Mouse (Mus musculus): ENCODE data around the gene Lbx2.
A peak's percentile ranks its signal among the peaks of the same experiment; 100 is the strongest.

Gene Lbx2

DNA sequence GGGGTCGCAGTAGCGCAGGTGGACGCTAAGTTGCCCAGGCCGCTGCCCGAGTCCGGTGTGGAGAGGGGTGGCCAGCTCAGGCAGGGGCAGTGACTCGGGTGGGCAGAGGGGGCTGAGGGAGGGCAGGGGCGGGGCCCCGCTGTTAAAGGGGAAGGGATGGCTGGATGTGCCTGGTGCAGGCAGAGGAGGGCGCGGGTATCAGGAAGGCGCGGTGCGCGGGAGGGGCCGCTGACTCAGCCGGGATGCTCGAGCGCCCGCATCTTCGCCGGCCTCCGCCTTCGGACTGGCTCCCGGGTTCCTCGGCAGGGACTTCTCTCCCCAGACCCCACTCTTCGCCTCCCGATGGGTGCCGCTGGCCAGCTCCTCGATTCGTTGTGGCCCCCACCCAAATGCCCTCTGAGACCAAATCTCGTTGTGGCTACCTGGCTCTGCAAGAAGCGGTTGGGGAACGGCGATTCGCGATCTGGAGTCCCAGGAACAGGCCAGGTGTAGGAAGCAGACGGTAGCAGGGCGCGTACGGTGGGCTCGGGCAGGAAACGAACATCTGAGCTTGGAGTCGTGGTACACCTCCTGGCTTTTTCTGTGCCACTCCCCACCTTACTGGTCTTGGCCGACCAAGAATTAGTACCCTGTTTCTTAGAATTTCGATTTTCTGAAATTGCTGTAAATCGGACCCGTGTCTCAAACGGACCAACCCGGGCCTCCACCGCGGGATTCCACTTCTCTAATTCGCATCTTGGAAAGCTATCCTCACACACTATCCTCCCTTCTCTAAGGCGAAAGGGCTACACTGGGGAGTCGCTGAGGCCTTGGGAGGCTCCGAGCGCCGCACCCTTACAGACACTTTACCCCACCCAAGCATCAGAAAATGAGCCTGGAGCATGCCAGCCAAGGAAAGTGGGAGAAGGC, 15.6 kb upstream of the Lbx2 start:
- peak; percentile 56 to 82 for DNase-seq (ENCODE audit: inconsistent age in 2 of 2, low spot score in 1 of 2)

GRCm38 (mm10) chr6:83071220-83071619, 14.9 kb upstream of the Lbx2 start:
- peak; percentile 61 to 70 for DNase-seq (ENCODE audit: inconsistent age in 2 of 2, low spot score in 1 of 2)

- DNase-seq (ENCODE audit: inconsistent age in 2 of 2, low spot score in 1 of 2), result peak in 1 of 2 experiments; percentile 65
Measured at GRCm38 (mm10) chr6:83074979-83075378, 11.2 kb upstream of the Lbx2 start.

DNA sequence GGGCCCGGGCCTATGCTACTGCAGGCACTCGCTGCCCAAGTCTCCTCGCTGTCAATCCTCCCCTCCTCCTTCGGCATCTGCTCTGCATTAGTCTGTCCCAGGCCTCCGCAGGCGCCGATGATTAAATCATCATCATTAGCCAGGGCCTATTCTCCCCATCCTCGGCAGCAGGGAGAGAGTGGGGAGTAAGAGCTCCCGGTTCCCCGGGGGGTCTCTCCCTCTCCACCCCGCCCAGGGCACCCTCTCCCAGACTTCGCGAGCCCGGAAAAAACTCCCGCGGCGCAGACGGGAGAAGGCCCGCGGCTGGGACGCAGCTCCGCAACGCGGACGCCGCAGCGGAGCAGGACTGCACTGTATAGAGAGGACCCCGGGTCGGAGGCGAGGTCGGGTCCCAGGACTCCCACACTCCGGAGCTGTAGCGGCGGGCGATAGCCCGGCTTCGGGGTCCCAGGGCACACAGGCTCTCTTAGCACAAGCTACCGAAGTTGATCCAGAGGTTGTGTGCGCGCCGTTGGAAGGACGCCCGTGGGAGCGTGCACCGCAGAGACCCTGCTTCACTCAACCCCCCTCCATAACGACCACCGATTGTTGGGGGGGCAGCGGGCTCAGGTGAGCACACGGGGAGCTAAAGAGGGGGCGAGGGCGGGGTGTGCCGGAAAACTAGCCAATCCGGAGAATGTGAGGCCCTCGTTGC, 8.4 kb upstream of the Lbx2 start, which contains the start of gene Pcgf1:
TSS of gene Pcgf1 (plus strand) at position 240 of the 694 bp plus-strand sequence.
- DNase-seq (ENCODE audit: inconsistent age in 2 of 2, low spot score in 1 of 2), result no peak

- peak; percentile 99 to 100 for DNase-seq (ENCODE audit: inconsistent age in 2 of 2, low spot score in 1 of 2)
Measured at GRCm38 (mm10) chr6:83078324-83078858, 7.8 kb upstream of the Lbx2 start.

- DNase-seq (ENCODE audit: inconsistent age in 2 of 2, low spot score in 1 of 2), result peak in 1 of 2 experiments; percentile 31
Measured at GRCm38 (mm10) chr6:83080210-83080609, 6.0 kb upstream of the Lbx2 start.

DNA sequence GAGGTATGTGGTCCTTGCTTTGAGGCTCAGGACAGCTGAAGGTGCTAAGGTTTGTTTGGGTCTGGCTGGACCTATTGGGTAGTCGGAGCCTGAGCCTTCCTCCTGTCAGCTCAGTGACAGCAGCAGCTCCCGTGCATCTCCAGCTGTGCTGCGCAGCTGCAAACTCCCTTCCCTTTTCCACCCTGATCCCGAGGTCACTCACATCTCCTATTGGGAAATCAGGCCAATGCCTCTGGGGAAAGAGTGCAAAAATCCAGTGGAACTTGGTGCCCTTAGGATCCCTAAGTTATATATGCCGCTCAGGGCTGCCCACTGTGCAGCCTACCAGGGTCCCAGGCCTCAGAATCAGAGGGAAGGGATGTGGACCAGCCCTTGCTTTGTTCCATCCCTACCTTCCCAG, 2.7 kb upstream of the Lbx2 start:
- DNase-seq (ENCODE audit: inconsistent age in 2 of 2, low spot score in 1 of 2), result peak in 1 of 2 experiments; percentile 38

GRCm38 (mm10) chr6:83084477-83084876, 1.7 kb upstream of the Lbx2 start:
- peak in 1 of 2 experiments; percentile 32 for DNase-seq (ENCODE audit: inconsistent age in 2 of 2, low spot score in 1 of 2)

GRCm38 (mm10) chr6:83087205-83087925, 1.2 kb downstream of the Lbx2 start:
- peak; percentile 78 to 91 for DNase-seq (ENCODE audit: inconsistent age in 2 of 2, low spot score in 1 of 2)

DNA sequence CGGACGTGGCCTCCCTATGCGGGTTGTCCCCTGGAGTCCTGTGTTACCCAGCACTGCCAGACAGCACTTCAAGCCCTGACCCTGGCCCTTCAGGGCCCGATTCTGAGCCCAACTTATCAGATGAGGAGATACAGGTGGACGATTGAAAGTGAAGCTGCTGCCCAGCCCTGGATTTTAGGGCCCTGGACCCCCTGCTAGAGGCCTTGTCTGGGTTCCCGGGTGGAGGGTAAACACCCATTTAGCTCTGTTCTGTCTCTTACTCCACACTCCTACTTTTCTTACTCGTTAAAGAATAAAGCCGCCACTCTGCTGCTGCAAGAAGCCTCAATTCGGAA, 1.7 kb downstream of the Lbx2 start:
- no peak for DNase-seq (ENCODE audit: inconsistent age in 2 of 2, low spot score in 1 of 2)

DNA sequence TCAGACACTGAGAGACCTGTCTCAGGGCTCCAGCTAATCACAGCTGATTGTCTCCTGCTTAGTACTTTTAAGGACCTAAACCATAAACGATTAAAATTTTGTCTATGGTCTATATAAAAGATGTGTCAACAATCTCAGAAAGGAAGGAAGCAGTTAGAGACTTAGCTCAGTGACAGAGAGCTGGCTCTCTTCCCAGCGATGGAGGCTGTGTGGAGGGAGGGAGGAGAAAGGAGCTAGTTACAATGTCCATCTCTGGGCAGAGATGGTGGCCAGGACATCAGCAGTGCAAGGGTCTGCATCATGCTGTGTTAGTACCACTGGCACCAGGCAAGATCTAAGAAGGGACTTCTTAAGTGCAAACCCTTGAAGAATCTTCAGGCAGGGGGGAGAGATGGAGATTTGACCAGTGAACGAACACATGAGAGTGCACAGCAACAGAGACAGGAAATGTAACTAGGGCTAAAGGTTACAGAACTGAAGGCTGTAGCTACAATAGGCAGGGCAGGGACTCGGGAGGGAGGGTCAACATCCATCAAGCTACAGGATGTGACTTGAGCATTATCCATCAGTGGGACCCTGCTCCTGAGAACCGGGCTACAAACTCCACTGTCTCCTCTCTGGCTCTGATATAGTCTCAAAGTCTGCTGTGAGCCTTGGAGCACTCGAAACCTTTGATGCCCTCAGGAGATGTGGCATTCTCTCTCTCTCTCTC, 6.4 kb downstream of the Lbx2 start:
- peak in 1 of 2 experiments; percentile 64 for DNase-seq (ENCODE audit: inconsistent age in 2 of 2, low spot score in 1 of 2)

GRCm38 (mm10) chr6:83095968-83096367, 9.8 kb downstream of the Lbx2 start:
- peak in 1 of 2 experiments; percentile 45 for DNase-seq (ENCODE audit: inconsistent age in 2 of 2, low spot score in 1 of 2)

- DNase-seq (ENCODE audit: inconsistent age in 2 of 2, low spot score in 1 of 2), result peak; percentile 75 to 95
Measured at GRCm38 (mm10) chr6:83098411-83098810, 12.2 kb downstream of the Lbx2 start.

GRCm38 (mm10) chr6:83101316-83101687, 15.1 kb downstream of the Lbx2 start, which contains the start of the genes Ccdc142 and Gm42688:
Gene Ccdc142 (plus strand): TSS chr6:83101601.
Gene Gm42688 (plus strand): TSS chr6:83101617.
- peak; percentile 94 to 97 for DNase-seq (ENCODE audit: inconsistent age in 2 of 2, low spot score in 1 of 2)

GRCm38 (mm10) chr6:83101688-83102556, 15.8 kb downstream of the Lbx2 start:
- peak; percentile 84 to 92 for DNase-seq (ENCODE audit: inconsistent age in 2 of 2, low spot score in 1 of 2)

DNA sequence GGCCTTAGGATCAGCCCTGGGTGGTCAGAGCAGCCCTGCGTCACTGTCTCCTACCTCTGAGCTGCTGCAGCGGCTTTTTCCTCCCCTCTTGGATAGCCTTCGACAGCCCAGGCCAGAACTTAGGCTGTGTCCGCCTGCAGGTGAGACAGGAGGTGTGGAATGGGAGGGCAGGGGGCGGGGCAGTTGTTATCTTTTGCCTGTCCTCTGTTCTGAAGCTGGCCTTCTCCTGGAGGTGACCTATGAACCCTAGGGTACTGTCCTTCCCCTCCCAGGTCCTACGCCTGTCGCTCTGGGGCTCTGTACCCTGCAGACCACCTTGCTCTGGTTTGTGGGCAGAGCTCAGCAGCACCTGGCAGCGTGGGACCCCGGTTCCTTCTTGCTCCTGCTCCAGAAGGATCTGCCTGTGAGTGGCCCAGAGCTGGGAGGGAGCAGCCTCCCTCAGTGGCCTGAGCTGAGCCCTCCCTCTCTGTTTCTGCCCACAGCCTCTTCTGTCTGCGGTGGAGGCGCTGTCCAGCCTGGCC, 17.0 kb downstream of the Lbx2 start:
- DNase-seq (ENCODE audit: inconsistent age in 2 of 2, low spot score in 1 of 2), result no peak

DNA sequence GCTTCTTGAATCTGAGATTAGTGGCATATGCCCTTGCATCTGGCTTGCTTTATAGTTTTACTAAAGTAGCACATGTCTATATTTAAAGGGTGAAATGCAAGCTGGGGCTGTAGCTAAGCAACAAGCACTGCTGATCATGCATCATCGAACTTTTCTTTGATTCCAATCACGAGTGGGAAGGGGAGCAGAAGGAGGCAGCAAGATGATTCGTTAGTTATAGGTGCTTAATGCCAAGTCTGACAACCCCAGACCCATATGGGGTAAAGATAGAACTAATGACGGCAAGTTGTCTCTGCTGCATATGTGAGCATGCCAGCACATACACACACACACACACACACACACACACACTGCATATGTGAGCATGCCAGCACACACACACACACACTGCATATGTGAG, 18.0 kb downstream of the Lbx2 start:
- no peak for DNase-seq (ENCODE audit: inconsistent age in 2 of 2, low spot score in 1 of 2)

GRCm38 (mm10) chr6:83107566-83108400, 21.6 kb downstream of the Lbx2 start:
- DNase-seq (ENCODE audit: inconsistent age in 2 of 2, low spot score in 1 of 2), result peak; percentile 83 to 94
